Mouse (Mus musculus) brain, embryonic 14.5 days (tissue): ENCODE measurements at regions not wholly inside any gene's neighbourhood (a gene's known extent, or its start where the extent isn't known, plus 50 kb on each side); places are given as distances from the start of the nearest gene placed in this dataset.
A peak's percentile ranks its signal among the peaks of the same experiment; 100 is the strongest.

Source experiments
- DNase-seq: peaks from one replicate; pipeline ENCODE4 v3.0.0-alpha.2; 2011; ENCODE audit warnings: low read depth
- CTCF ChIP-seq: fragments of 200-500 bp; IDR thresholded peaks from 2 replicates; pipeline ENCODE4 v1.5.1; 2012; ENCODE audit warnings: inconsistent platforms, mild to moderate bottlenecking, moderate library complexity, borderline replicate concordance; ENCODE audit not compliant: insufficient read depth, insufficient read length; ENCODE audit errors: extremely low read depth
- POLR2A ChIP-seq: fragments of 200-500 bp; IDR thresholded peaks from 2 replicates; pipeline ENCODE4 v1.6.1; 2012; ENCODE audit warnings: mild to moderate bottlenecking, inconsistent platforms, borderline replicate concordance; ENCODE audit not compliant: poor library complexity, insufficient read depth, insufficient read length, severe bottlenecking; ENCODE audit errors: extremely low read depth

DNA sequence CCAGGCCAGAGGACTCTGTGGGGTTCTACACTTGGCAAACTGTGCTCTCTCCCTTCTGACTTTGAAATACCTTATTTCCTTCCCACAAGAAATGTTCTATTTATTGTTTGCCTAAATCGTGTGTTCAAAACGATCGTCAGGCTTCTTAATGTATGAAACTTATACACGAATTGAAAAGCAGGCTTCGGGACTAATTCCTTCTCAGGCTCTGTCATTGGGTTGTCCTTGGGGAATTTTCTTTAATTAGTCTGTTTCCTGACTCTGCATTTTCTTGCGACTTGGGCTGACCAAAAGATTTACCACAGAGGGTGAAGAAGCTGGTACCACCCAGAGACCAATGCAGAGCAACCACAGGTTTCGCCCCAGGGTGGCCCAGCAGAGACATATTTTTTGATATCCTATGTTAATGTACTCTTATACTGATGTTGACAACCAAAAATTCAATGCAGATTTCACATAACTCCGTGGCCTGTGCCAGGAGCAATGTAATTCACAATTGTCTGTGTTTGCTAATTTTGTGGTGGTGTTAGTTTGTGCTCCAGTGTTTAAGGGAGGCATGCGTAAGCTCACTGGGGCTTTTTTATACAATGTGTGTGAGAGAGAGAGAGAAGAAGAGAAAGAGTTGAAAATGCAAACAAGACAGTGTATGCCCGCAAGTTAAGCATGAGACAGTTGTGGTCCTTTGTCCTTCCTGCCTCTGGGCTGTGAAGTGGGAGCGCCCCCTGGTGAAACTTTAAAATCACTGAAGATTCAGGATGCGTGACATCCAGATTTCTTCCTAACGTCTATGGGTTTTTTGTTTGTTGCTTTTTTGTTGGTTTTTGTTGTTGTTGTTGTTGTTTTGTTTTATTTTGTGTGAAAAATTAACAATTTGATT, 452.7 kb downstream of the Sox2 start:
- TF ChIP-seq CTCF = peak; percentile 91
- no peak for TF ChIP-seq POLR2A
- peak; percentile 96 for DNase-seq

DNA sequence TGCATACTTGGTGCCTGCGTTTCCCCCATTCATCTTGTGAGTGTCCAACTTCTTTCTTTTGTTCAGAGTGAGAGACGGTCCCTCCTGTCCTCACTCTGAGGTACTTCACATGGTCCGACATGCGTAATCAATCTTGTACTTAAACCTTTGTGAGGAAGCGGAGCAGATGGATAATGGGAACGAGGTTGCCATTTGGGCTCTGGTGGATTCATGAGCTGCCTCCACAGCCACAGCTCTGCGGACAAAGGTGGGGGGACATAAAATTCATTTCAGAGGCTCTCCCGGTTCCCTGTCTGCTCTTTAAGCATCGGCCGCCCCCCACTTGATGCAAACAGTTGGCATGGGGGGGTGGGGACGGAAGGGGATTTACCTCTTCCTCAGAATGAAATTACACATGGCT, 454.7 kb downstream of the Sox2 start:
- TF ChIP-seq POLR2A (no peak), CTCF (no peak)
- DNase-seq = peak; percentile 48

GRCm38 (mm10) chr3:35106097-35106496, 455.9 kb downstream of the Sox2 start:
- no peak for TF ChIP-seq CTCF
- TF ChIP-seq POLR2A = no peak
- no peak for DNase-seq

- DNase-seq = no peak
- TF ChIP-seq CTCF (no peak), POLR2A (no peak)
Measured at GRCm38 (mm10) chr3:35133477-35133876, 483.3 kb downstream of the Sox2 start.

- DNase-seq = peak; percentile 70
- no peak for TF ChIP-seq POLR2A
- no peak for TF ChIP-seq CTCF
Measured at GRCm38 (mm10) chr3:35141500-35142220, 491.5 kb downstream of the Sox2 start.

GRCm38 (mm10) chr3:35142683-35143082, 492.5 kb downstream of the Sox2 start:
- TF ChIP-seq POLR2A = no peak
- no peak for TF ChIP-seq CTCF
- no peak for DNase-seq

GRCm38 (mm10) chr3:35145569-35145968, 495.4 kb downstream of the Sox2 start:
- no peak for DNase-seq
- TF ChIP-seq POLR2A (no peak), CTCF (no peak)

- DNase-seq = peak; percentile 51
- TF ChIP-seq CTCF = no peak
- TF ChIP-seq POLR2A = no peak
Measured at GRCm38 (mm10) chr3:35146681-35147080, 496.5 kb downstream of the Sox2 start.

DNA sequence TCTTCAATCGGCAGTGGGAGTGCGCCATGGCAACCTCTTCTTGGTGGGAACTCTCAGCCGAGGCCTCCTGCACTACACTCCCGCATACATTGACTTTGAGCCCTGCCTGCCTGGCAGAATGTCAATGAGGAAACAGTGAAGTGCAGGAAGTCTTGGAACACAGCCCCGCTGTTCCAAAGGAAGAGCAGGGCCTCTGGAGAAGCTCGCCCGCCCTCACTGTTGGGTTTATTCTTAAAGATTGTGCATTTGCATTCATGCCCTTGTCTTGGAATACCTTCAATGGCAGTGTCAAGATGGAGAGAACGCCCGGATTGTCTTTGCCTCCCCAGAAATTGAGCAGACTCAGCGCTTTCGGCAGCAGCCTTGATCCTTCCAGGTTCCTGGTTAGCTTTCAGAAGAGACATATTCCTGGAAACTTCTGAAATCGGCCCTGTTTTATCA, 499.1 kb downstream of the Sox2 start:
- DNase-seq = peak; percentile 94
- TF ChIP-seq CTCF = no peak
- no peak for TF ChIP-seq POLR2A

GRCm38 (mm10) chr3:35152191-35152590, 502.0 kb downstream of the Sox2 start:
- DNase-seq = peak; percentile 79
- TF ChIP-seq CTCF (no peak), POLR2A (no peak)

- TF ChIP-seq CTCF = no peak
- no peak for DNase-seq
Measured at GRCm38 (mm10) chr3:35154266-35154665, 504.1 kb downstream of the Sox2 start.

GRCm38 (mm10) chr3:35168676-35169075, 518.5 kb downstream of the Sox2 start:
- no peak for DNase-seq
- TF ChIP-seq CTCF (no peak), POLR2A (no peak)
